Mouse (Mus musculus) left cerebral cortex, postnatal 10 days (tissue): Measurements from ENCODE around the gene Zmiz1. TPM values are rescaled to one million over a fixed set of nuclear protein-coding genes. Genes with fewer than 3 reads are reported as not detected.

ENCODE experiments used
- DNase-seq, 2 experiments: peaks; one replicate each; pipeline ENCODE4 v3.0.0; 2021 to 2022; ENCODE audit warnings: low spot score in 2 of 2, mixed read lengths in 1 of 2; ENCODE audit errors: extremely low spot score in 1 of 2
- intact Hi-C: fragments of 180-260 bp; cut with DNase I; formaldehyde crosslinking; loops from one replicate; pipeline ENCODE4 v1.15.1; 2025
- total RNA-seq, 2 experiments: library from RNA; stranded (reverse); gene quantifications; 2 replicates each; pipeline ENCODE4 v1.2.3; 2021

The Zmiz1 gene
- total RNA-seq, 2 experiments from 2014 or later, result 105 to 106 TPM

DNA sequence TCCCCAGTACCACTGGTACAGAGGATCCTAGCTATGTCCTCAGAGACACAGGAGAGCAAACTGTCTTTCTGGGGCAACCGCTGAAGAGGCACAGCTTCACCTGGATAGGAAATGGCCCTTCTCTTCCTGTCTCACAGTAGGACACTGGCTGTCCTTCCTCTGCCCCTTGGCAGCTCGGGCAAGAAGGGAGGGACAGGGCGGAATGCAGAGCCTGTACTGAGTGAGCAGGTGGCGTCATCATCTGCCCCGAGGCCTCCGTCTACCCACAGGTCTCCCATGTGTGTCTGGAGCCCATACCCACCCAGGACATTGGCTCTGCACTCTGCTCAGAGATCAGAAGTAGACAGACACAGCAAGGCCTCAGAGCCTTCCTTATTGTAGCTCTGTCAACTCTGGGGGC is 172.5 kb downstream of the Zmiz1 start:
- intact Hi-C loops, result no loop called here
- no peak for DNase-seq

DNA sequence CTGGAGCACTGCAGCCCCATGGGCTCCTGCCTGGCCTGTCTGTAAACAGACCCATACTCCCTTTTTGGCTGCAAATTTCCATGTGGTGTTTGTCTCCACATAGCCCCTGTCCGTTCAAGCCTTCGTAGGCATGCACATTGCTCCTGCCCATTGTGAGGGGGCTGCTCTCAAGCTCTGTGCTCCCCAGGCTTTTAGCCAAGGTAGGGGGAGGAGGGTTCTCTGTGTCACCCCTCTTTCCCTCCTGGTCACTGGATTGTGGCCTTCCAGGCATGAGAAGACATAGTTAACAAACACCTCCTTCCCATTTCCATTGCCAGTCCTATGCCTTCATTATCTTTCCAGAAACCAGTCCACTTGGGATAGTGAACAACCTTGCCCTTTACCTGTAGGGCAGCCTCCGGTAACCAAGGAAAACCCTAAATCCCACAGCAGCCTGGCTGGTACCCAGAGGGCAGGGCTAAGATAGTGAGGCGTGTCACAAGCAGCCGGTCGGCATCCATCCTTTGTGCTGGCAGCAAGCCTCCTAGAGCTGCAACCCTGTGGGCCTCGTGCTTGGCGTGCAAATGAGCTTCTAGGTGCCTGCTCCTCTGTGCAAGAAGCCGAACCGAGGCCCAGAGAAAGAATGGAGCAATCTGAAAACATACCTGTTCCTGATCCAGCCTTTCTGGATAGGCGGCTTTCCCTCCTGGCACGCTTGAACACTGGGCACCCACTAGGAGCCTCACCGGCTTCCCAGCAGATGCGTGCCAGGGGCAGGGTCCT is 174.7 kb downstream of the Zmiz1 start:
- peak in 1 of 2 experiments; percentile 53 for DNase-seq
- intact Hi-C loops, result no loop called here

DNA sequence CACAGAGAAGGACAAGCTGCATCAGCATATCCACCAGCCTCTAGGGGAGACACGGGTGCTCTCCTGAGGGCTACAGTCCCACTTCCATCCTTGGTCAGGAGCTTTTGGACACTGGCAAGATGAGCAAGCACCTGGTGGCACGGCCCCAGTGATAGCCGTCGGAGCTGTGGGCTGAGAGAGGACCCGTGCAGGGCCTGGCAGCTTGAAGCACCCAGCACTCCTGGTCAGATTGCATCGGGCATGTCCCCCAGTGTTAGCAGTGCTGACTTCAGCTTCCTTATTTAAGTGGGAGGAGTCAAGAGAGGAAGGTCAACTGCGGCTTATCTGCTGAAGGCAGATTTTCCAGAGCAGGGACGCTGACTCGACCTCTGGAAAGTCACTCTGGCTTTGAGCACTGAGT is 175.3 kb downstream of the Zmiz1 start:
- intact Hi-C loops, result no loop called here
- no peak for DNase-seq

DNA sequence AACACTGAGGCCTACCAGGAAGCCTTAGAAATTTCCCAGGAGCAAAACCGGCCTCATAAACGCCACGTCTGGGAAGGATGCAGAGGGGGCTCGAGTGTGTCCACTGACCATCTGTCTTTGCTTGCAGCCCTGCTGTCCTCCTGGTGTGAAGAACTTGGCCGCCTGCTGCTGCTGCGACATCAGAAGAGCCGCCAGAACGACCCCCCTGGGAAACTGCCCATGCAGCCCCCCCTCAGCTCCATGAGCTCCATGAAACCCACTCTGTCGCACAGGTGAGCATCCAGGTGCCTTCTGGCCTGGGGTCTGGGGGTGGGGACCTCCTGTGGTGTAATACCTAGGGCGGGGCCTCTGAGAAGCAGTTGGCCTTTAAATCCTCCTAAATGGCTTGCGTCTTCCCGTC is 176.8 kb downstream of the Zmiz1 start:
- intact Hi-C loops, result no loop called here
- DNase-seq, result no peak

DNA sequence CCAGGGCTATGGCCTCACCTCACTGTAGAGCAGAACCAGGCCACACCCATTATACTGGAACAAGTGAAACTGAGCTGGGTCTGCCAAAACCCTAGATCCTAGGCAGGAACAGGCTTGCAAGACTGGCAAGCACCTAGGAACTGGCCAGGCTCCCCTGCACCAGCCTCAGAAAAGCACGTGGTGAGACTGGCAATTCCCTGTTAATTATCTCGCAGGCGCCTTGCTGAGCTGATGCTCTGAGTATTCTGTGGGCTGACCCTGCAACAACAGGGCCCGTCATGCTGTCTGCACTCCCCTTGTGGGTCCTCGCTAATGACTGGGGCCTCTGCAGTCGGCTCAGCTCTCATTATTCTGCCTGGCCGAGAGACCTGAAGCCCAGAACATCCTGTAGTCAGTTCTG is 177.3 kb downstream of the Zmiz1 start:
- DNase-seq, result peak in 1 of 2 experiments; percentile 39
- intact Hi-C loops, result no loop called here

DNA sequence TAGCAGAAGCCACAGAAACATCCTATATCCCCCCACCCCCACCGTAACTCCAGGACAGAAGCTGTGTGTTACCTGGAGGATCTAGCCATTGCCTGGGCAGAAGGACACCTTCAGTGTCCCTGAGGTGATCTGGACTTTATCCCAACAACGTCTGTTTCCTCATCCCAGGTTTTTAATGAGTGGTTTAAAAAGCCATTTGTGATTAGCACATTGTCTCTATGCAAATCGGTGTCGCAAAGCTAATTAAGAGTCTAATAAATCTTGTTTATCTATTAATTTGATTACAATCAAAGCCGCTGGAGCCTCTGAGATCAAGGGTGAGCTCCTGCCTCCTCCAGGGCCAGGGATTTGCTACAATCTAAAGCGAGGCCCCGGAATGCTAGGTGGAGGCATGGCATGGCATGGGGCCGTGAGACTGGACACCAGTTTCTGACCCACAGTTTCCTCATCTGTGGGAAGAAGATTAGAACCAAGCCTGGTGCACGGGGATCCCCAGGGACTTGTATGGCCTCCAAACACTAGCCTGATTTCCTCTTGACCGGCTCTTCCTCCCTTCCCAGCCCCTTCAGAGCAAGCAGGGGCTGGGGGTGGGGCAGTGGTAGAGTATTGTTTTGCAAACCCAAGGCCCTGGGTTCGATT is 180.3 kb downstream of the Zmiz1 start:
- DNase-seq, result no peak
- intact Hi-C loops, result no loop called here

DNA sequence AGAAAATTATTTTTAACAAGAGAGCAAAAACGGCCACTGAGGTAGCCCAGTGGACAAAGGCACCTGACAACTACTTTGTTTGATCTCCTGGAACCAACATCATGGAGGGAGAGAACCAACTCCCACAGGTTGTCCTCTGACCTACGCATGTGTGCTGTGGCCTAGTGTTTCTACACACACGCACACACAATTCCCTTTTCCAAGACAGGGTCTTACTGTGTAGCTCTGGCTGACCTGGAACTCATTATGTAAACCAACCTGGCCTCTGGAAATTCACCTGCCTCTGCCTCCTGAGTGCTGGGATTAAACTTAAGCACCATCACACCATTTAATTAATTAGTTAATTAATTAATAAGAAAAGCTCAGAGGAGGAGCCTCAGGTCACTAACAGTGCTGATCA is 181.0 kb downstream of the Zmiz1 start:
- DNase-seq, result no peak
- intact Hi-C loops, result no loop called here

DNA sequence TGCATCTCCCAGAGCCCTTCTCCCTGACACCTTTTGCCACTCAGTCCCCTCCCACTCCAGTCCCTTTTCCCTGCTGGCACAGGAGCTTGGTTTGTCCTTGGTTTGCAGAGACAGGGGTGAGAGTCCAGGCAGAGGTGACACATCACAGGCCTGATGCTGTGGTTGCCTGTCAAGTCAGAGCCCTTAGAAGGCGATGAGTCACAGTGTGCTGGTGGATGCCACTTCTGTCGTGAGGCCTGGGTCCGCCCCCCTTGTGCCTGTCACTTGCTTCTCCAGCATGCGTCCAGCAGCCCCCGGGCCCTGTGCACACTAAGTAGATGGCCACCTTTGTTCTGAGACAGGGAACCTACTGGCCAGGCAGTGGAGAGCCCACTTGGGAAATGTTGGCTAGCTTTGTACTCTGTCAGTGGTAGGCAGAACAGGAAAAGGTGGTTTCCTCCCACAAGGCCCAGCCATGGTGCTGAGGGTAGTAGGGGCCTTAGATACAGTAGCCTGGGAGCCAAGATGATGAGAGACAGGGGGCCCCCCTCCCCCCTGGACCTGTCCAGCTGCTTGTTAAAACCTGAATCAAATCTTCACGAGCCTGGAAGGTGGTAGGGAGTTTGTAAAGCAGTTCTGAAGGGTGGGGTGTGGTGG is 181.6 kb downstream of the Zmiz1 start:
- intact Hi-C loops, result no loop called here
- DNase-seq, result no peak

DNA sequence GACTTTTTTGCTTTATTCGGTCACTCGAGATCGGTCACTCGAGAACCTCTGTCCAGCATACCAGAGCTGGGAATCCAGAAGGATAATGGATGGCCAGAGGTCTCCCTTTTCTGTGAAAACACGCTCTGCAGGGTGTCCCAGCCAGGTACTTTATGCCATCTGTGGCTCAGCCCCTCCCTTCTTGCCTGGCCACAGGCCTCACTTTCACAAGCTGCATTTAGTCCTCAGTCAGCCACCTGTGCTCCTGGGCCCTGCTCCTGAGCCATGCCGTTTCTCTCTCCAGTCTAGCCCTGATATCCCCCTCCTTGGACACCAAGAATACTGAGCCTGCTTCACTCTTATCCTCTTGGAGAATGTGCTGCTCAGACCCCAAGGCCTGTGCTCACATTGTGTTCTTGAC is 182.1 kb downstream of the Zmiz1 start:
- intact Hi-C loops, result no loop called here
- DNase-seq, result no peak

DNA sequence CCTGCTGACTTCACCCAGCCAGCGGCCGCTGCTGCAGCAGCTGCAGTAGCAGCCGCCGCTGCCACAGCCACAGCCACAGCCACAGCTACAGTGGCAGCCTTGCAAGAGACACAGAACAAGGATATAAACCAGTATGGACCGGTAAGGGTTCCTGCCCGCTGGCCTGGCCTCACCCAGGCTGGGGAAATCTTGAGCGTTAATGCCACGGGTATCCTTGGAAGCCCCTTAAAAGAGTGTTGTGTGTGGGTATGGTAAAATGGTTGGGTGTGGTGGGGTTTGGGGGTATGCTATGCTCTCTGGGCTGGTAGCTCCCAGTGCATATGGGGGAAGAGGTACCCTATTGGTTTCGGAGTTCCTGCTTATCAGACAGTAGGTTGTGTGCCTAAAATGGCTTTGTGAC is 186.7 kb downstream of the Zmiz1 start:
- intact Hi-C loops, result no loop called here
- DNase-seq, result no peak

DNA sequence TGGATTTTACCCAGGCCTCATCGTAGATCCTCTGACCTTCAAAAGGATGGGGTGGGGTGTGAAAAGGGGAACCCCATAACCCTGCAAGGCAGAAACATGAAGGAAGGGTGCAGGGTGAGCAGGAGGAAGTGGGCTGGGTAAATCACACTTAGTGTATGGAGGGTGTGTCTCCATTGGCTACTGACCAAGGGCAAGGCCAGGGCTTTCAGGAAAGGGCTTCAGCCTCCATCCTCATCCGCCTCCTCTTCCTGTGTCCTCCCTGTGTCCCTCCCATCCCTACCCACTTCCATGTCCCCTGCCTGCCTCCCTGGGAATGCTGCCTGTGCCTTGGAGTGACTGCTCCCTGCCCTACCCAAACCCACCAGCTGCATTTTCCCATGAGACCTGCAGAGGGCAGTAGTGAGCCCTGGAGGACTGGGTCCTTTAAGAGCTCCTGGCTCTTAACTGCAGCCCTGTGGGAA is 187.2 kb downstream of the Zmiz1 start:
- DNase-seq, result peak; percentile 44 to 70
- intact Hi-C loops, result no loop called here

DNA sequence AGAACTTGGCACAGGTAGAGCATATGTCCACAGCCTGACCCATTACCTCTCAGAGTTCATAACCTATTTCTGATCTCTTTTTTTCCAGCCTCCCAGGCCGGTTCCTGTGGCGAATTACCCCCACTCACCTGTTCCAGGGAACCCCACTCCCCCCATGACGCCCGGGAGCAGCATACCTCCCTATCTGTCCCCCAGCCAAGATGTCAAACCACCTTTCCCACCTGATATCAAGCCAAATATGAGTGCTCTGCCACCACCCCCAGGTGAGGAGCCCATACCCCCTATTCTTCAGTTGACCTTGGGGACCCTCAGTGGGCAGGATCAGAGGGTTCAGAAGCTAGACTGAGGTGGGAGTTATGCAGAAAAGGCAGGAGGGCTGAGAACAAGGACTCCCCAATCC is 192.1 kb downstream of the Zmiz1 start:
- intact Hi-C loops, result no loop called here

DNA sequence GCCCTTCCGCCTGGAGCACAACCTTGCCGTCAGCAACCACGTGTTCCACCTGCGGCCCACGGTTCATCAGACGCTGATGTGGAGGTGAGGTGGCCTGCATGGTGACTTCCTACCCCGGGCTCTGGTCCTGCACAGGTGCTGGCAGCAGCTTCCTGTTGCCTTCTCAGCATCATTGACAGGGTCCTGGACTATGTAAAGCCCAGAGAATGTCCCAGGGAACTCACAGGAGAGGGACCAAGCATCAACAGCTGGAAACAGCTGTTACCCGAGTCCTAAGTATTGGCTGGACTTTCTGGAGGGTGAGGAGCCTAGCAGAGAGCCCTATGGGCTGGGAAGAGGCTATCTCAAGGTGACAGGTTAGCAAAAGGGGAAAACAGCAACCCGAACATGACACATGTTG is 192.9 kb downstream of the Zmiz1 start:
- intact Hi-C loops, result no loop called here
- DNase-seq, result no peak

More for the DNA sequence above, 192.1 kb downstream of the Zmiz1 start:
- no peak for DNase-seq

DNA sequence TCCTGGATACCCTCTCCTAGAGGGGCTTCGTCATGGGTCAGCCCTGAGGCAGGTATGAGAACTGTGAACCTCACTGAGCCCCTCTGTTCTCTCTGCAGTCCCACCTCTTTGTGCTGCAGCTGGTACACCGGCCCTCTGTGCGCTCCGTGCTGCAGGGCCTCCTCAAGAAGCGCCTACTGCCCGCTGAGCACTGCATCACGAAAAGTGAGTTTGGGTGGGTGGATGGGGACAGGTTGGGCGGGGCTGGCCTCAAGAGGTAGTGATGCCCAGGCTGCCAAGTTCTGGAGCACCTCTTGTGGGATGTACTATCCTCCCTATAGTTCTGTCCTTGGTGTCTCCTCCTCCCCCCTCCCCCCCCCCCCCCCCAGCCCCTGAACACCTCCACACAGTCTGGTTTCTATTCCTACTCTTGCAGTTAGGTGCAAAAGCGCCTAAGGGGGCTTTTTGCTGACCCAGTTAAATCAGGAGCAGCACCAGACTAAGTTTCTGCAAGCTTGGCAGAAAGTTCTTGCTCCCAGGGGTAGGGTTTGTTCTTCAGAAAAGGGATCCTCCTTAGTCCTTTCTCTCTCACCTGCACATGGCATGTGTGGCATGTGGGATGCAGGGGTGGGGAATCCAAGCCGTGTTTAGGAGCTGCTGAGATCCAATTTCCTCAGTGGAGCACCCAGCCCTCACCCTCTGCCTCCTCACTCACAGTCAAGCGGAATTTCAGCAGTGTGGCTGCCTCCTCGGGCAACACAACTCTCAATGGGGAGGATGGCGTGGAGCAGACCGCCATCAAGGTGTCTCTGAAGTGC is 195.6 kb downstream of the Zmiz1 start:
- no peak for DNase-seq
- intact Hi-C loops, result no loop called here

DNA sequence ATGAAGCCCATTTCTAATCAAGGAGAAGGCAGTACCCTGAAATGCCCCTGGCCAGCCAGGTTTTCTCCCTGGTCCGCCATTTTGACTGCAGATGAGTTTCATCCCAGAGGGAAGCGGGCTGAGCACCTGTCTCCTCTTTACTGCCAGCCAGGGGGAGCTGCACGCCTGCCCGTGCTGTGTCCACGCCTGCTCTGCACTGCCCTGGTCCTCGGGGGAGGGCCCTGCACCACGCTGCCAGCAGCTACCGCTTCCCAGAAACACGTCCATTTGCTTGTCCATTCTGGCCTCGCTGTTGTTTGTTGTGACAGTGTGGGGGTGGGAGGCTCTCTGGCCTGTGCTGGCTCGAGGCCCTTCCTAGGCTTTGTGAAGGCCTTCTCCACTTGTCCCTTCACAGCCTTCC is 201.7 kb downstream of the Zmiz1 start:
- peak in 1 of 2 experiments; percentile 66 for DNase-seq
- intact Hi-C loops, result no loop called here

DNA sequence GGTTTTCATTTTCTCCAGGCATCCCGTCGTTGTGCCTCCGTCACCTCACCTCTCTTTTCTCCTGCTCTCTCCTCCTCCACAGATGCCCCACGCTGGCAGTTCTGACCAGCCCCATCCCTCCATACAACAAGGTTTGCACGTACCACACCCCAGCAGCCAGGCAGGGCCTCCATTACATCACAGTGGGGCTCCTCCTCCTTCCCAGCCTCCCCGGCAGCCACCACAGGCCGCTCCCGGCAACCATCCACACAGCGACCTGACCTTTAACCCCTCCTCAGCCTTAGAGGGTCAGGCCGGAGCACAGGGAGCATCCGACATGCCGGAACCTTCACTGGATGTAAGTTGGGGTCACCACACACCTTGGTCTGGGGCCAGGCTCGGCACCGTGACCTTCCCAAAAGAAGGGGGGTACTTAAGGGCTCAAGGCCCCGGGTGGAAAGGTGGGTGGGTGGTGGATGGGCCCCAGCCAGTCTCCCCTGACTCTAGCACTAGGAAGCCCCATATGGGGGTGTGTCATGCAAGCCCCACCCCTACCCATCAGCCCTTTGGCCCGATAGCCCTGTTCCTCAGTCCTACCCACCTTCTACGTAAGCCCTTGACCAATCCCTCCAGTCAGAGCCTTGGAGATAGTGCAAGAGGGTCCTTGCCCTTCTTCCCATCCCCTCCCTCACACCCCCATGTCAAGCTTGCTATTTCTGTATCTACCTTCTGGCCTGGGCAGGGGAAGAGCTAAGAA is 202.4 kb downstream of the Zmiz1 start:
- peak in 1 of 2 experiments; percentile 48 for DNase-seq
- intact Hi-C loops, result no loop called here

DNA sequence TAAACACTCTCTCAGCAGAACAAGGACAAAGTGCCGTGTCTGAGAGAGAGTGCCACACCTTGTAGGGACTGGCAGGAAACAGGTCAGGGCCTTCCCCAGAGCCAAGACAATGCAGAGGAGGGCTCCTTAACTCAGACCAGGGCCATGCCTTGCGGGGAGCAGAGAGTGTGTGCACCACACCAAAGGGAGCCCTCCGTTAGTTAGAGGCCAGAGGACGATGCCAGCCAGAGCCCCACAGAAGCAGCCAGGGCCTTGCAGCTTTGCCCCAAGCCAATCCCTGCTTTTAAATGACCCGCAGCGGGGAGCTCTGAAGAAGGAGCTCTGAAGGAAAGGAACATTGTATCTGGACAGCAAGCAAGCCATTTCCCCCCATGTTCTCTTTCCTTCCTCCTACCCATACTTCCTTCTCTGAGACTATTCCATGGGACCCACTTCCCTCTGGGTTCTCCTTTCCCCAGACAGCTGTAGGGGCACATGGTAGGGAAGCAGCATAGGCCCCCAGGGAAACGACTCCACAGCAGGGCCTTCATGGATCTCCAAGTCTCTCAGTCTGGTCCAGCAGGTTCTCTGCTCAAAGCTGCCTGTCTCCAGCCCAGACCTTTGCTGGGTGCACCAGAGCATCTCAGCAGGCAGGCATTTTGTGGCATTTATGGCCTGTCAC is 204.8 kb downstream of the Zmiz1 start:
- intact Hi-C loops, result no loop called here
- no peak for DNase-seq

DNA sequence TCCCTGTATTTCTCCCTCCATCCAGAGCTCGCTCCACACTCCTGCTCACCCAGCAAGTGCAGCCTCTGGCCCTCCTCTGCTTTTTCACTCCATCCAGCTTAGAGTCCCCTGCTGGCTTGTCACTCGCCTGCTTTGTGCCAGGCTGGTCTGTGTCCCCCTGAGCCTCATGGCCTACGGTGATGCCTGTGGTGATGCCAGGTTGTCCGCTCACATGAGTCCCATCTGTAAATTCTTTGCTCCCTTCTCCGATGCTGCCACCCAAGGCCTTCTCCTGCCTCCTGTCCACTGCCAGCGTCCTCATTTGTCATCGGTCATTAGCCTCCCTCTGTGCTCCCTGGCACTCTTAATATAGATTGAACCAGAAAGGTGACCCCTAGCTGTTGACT is 205.3 kb downstream of the Zmiz1 start:
- intact Hi-C loops, result no loop called here
- no peak for DNase-seq
